Mouse (Mus musculus): ENCODE measurements at regions not wholly inside any gene's neighbourhood (a gene's known extent, or its start where the extent isn't known, plus 50 kb on each side); places are given as distances from the start of the nearest gene placed in this dataset.

GRCm38 (mm10) chr3:9901663-9902062 is 186.2 kb upstream of the Gm9833 start:
- TF ChIP-seq POLR2A (IDR thresholded peaks at IDR 0.05; ENCODE audit: extremely low read depth, insufficient read depth, low read length), result no peak
- TF ChIP-seq CTCF (IDR thresholded peaks at IDR 0.05; ENCODE audit: extremely low read depth, insufficient read depth, low read length), result no peak
